Mouse (Mus musculus) c-Kit-positive CD71-positive TER-119-negative erythroid progenitor cells, embryonic 14.5 days (primary cell): Measurements from ENCODE around the gene Emc10.

Experiments used
- DNase-seq: peaks from one replicate; pipeline ENCODE4 v3.0.0-alpha.2; 2013; ENCODE audit warnings: low read depth

Gene Emc10

GRCm38 (mm10) chr7:44495992-44496770 lies at the start of gene Emc10, which contains the start of gene Fam71e1:
Gene Emc10 (minus strand): TSS chr7:44496529.
Gene Fam71e1 (plus strand): TSS chr7:44496581.
- DNase-seq, result peak; percentile 99

GRCm38 (mm10) chr7:44543071-44543470 lies 46.7 kb upstream of the Emc10 start:
- no peak for DNase-seq

- DNase-seq, result no peak
Observed at GRCm38 (mm10) chr7:44542555-44542954, 46.2 kb upstream of the Emc10 start.

DNA sequence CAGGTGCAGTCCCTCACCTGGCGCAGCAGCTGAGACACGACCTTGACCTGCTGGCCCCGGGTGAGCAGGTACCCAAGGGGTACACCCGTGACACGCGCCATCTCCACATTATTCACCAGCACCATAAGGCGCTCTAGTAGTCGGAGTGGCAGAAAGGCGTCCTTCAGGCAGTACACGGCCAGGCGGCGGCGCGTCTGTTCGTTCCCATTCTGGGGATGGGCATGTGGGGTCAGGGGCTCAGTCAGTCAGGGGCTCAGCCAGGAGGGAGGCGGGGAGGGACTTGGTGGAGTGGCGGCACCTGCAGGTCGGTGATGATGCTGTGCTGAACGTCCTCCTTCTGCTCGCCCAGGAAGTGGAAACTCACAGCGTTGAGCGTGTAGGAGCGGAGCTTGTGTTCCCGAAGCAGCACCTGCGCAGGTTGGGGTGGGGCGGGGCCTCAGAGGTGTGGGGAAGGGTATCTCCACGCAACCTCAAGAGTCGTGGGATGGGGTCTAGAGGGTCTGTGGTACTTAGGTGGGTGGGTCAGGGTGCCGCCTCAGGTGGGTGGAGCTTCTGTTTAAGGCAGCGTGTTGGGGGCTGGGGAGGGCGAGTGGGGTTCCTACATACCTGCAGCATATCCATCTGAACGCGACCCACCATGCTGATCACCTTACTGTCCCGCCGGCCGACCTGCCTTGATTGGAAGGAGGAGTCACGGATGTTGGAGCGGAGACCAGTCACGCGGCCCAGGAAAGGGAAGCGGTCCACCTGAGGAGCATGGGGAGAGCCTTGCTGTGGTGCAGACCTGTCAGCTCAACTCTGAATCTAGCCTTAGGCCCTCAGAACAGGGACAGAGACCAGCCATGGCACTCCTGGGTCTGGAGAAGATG lies 42.7 kb upstream of the Emc10 start:
- DNase-seq, result no peak

DNA sequence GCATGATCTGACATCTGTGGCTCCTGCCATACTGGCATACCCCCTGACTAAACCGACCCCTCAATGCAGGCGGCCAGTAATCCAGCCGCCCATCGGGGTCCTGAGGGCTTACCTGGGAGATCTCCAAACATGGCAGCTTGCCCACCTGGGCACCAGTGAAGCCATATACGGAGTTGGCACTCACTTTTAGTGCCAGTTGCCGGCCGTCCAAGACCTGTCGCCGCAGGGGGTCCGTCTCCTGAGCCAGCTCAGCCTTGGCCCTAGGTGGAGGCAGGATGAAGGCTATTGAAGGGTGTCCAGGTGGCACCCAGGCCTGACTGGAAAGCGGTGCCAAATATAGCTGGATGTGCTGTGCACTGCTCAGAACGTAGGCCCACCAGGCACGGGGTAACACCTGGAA lies 41.2 kb upstream of the Emc10 start:
- no peak for DNase-seq

GRCm38 (mm10) chr7:44537009-44537408 lies 40.7 kb upstream of the Emc10 start:
- no peak for DNase-seq

- no peak for DNase-seq
Observed at GRCm38 (mm10) chr7:44536590-44536968, 40.2 kb upstream of the Emc10 start.

DNA sequence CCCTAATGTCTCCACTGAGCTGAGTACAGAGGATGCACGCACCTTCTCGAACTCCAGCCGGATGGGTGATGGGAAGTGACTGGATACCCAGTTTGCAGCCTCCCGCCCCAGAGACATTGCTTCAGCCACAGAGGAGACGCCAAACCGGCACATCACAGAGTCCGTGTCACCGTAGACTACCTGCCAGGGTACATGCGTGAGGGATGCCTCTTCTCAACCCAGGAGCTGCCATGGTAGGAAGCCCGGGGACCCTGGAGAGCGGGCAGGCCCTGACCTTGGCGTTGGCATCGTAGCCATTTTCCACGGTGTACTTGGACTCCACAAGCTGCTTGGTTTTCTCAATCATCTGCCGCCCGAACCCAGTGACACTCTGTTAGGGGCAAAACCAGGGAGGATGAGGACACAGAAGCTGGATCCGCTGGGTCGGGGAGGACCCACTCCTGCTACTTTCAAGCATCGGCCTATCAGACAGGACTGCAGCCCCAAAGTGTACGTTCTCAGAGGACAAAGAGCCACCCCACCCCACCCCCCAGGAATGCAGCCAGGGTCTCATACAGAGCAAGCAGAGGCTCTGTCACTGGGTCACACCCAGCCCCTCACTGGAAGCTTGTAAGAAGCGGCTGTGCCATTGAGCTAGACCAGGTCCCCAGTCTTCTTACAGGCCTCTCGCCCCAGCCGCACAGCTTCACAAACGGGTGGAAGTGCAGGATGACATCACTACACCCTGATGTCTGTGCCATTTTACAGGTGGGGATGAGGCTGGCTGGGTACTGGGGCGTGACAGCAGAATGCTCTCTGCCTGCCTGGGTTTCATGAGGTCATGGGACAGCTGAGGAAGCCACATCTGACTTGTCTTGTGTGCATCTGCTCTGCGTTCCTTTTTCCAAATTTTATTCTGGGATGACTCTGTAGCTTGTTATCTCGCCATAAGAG lies 39.6 kb upstream of the Emc10 start:
- no peak for DNase-seq

DNA sequence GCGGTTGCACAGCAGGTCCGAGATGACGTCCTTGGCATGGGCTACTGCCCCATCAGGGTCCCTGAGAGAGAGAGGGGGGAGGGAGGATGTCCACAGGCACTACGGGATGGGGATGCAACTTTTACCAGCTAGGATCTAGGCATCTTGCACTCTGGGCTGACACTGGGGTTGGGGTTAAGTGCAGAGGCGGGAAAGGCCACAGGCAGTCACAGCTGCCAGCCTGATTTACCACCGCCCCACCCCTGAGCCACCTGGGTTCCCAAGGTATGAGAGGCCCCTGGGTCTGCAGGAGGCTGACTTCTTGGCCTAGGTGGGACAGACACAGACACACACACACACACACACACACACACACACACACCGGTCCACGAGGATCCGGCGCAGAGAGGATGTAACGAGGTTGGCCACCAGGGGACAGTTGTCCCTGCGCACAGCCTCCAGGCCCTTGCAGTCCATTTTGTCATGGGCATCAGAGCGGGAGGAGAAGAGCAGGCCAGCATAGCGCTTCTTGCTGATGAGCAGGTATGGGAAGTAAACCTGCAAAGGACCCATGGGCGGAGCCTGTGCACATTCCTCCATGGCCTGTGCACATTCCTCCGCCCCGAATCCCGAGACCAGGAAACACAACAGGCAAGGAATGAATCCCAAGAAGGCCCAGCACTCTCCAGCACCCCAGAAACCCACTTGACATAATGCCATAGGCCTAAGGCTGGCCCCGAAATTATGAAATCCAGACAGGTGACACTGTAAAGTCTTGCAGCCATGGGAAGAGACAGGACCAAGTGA lies 38.5 kb upstream of the Emc10 start:
- DNase-seq, result no peak

DNA sequence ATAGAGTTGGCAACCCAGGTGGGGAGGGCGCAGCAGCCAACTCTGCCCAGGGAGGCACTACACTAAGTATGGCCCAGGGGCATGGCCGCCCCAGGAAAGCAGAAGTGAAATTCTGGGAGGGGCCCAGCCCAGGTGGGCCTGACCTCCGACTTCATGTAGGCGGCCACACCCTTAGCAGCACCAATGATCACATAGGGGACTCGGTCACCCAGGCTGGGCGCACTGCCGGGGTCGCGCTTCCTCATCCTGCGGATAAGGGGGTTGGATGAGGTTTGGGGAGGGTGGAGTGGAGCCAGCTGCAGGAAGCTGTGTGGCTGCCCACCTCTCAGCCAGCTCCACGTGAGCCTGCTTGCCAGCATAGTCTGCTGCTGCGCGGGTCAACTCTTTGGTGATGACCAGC lies 37.9 kb upstream of the Emc10 start:
- DNase-seq, result no peak

- DNase-seq, result no peak
Observed at GRCm38 (mm10) chr7:44533746-44534045, 37.4 kb upstream of the Emc10 start.

- DNase-seq, result no peak
Observed at GRCm38 (mm10) chr7:44532918-44533745, 36.8 kb upstream of the Emc10 start.

DNA sequence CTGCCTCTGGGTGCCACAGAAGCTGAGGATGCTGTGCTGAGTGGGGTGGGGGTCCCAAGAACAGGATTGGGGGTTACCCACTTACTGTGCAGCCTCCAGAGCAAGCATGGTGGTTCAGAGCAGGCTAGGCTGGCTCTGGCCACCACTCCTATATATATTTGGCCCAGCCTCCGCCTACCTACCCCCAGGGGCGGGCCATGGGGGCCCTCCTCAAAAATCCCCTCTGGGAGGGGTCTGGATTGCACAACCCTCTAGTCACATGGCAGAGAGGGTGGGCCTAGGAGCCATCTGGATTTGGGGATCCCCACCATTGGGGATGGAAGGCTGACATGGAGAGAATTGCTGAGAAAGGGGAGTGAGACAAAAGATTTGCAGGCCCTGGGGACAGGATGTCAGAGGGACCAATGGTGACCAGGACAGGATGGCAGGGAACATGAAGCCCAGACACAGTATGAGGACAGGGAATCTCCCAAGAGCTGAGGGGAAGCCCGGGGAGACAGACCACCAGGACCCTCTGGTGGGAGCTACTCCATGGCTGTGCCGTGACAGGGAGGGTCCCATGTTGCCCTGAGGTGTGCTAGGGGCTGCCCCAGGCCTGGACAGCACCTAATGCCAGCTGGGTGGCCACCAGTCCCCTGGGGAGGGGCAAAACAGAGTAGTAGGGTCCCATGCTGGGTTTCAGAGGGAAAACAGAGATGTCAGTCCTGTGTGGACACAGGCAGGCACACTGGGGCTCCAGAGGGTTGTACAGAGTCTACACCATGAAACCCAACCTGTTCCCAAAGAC lies 35.8 kb upstream of the Emc10 start, which contains the start of gene Spib:
Spib (minus strand) TSS at position 126 of the 787 bp plus-strand sequence.
- DNase-seq, result no peak

- no peak for DNase-seq
Observed at GRCm38 (mm10) chr7:44531207-44531606, 34.9 kb upstream of the Emc10 start.

- DNase-seq, result no peak
Observed at GRCm38 (mm10) chr7:44530507-44530906, 34.2 kb upstream of the Emc10 start.

GRCm38 (mm10) chr7:44529518-44529917 lies 33.2 kb upstream of the Emc10 start:
- no peak for DNase-seq

GRCm38 (mm10) chr7:44527483-44528398 lies 31.4 kb upstream of the Emc10 start:
- peak; percentile 73 for DNase-seq

GRCm38 (mm10) chr7:44526414-44527154 lies 30.3 kb upstream of the Emc10 start:
- DNase-seq, result no peak
